Mouse (Mus musculus) effector memory CD4-positive, alpha-beta T cell, adult 7 months (primary cell): ENCODE results near the gene Fam43a. TPM values are rescaled to one million over a fixed set of nuclear protein-coding genes. Genes with fewer than 3 reads are reported as not detected.

Experiments
- polyA plus RNA-seq: library from polyadenylated mRNA; unstranded; fragments of 100-300 nt; shearing (Covaris generic); gene quantifications from one replicate; pipeline ENCODE4 v1.2.1, GENCODE M21; 2017

Gene Fam43a
- polyA plus RNA-seq, result 6.1 TPM

DNA sequence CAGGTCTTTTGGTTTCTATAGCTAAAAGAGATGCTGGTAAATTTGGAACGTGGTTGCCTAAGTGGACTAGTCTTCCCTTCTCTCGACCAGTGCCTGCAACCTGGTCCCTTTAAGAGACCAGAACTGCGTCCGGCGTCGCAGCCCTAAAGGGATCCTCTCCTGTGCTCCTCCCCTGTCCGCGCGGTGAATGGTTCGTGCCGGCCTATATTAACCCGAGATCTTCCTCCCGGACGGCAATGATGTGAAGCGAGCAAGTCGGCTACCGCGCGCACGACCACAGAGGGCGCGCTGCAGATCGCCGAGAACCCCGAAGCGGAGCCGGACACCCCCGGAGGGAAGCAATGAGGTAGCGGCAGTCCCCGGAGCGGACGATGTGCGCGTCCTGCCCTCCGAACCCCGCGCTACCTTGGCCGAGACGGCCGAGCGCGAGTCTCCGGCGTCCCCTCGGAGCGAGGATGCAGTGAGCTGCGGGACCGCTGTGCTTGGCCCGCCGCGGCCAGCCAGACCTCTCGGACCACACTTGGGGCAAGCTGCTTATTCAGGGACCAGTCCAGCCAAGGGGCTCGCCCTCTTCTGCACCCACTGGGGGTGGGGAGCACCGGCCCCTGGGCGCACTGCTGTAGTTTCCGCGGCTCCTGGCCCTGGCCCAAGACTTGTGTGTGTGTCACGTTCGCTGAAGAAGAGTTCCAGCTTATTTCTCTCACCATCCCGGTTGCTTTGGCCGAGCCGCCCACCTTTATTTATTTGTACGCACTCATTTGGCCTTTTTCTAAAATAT lies at the start of gene Fam43a:
Gene Fam43a (plus strand): TSS at position 233 of the 778 bp plus-strand sequence.

DNA sequence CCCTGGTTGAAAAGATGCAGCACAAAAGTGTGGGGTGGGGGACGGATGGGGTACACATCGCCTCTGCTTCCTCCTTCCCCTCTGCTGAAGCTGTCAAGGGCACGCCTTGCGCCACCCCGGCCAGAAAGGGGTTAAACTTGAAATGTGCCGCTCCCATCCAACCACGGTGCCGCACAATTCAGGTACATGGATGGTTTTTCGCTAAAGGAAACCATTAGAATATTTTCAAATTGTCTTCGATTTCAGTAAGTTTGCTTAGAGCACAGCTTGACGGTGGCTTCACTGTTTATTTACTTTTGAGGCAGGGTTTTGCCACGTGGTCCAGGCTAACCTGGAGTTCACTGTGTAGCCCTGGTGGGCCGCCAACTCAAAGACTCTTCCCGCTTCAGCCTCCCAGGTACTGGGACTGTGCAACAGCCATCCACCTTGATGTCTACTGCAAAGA lies 48.8 kb upstream of the Fam43a start, which contains the start of gene Tmem44:
Gene Tmem44 (minus strand): TSS at position 95 of the 445 bp plus-strand sequence.

DNA sequence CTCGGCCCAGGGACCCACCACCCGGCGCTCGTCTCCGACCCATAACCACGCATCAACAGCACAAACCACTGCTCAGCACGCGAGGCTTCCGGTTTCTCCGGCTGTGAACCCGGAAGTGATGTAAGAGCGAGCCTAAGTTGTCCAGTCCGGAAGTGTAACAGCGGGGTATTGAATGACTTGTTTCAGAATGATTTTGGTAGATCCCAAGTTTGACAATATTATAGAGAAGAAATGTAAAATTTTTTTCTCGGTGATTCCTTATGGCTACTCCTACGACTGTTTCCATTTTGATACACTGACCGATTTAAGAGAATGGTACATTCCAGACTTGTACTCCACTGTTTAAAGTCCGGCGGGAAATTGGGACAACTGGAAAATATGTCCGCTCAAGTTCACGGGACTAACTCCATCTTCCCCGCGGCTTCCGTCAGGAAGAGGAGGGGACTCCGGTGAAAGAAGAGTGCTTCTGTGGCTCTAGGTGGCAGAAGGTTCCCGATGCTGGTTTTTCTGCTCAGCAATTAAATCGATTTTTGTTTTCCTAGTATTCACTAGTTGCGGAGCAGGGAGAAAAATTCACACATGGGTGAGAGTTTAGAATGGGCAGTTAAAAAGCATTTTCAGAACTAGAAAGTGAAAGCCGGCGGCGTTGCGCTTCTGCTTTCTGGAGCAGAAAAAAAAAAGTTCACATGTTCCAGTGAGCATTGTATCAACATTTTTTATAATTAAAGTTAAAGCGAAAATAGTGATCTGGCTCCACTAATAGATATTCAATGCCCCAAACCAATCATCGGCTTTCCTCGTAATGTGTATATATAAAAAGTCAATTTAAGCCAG lies 11.8 kb upstream of the Fam43a start, which contains the start of gene Lsg1:
Gene Lsg1 (minus strand): TSS at position 99 of the 834 bp plus-strand sequence.

Other genes starting within 250 kb of the Fam43a start
- gene Atp13a3, start 193.7 kb upstream of the Fam43a start, polyA plus RNA-seq, result 60.6 TPM
- gene Tmem44, start 48.9 kb upstream of the Fam43a start, polyA plus RNA-seq, result 0.38 TPM
- 81.9 TPM for gene Lsg1, start 12.1 kb upstream of the Fam43a start, polyA plus RNA-seq